Mouse (Mus musculus) lung, postnatal 0 days (tissue): ENCODE results near the gene Shoc2. TPM values are rescaled to one million over a fixed set of nuclear protein-coding genes. Genes with fewer than 3 reads are reported as not detected.
"Not testable (repeated sequence)": the region's sequence is repeated elsewhere in the genome, so short reads cannot be mapped to it uniquely, and the experiment has no call there.

Experiments used
- ATAC-seq: fragments of 200-750 bp; cut with Nextera tagmentation; 2 replicates; pipeline ENCODE4 v1.8.0; 2017; ENCODE audit warnings: moderate library complexity
- DNase-seq: peaks from one replicate; pipeline ENCODE4 v3.0.0-alpha.2; 2016; ENCODE audit warnings: low spot score
- H3K27ac ChIP-seq: fragments of 300-500 bp; sonication (generic); 2 replicates; pipeline ENCODE4 v1.5.1; 2014; ENCODE audit warnings: antibody characterized with exemption, mild to moderate bottlenecking, low read length, mixed read lengths
- H3K27me3 ChIP-seq: fragments of 300-500 bp; sonication (generic); replicated peaks from 2 replicates; pipeline ENCODE4 v1.6.1; 2014; ENCODE audit warnings: low read length, mixed read lengths; ENCODE audit not compliant: insufficient read depth
- H3K36me3 ChIP-seq: fragments of 300-500 bp; sonication (generic); 2 replicates; pipeline ENCODE4 v1.6.1; 2014; ENCODE audit warnings: low read length, mixed read lengths; ENCODE audit not compliant: insufficient read depth
- H3K4me1 ChIP-seq: fragments of 300-500 bp; sonication (generic); 2 replicates; pipeline ENCODE4 v1.6.1; 2014; ENCODE audit warnings: antibody characterized with exemption, low read depth, low read length, mixed read lengths; ENCODE audit not compliant: insufficient read depth
- H3K4me2 ChIP-seq: fragments of 300-500 bp; sonication (generic); replicated peaks from 2 replicates; pipeline ENCODE4 v1.6.1; 2014; ENCODE audit warnings: low read depth, mild to moderate bottlenecking, low read length, moderate library complexity, mixed read lengths
- H3K4me3 ChIP-seq: fragments of 300-500 bp; sonication (generic); 2 replicates; pipeline ENCODE4 v1.5.1; 2014; ENCODE audit warnings: low read depth, low read length
- H3K9ac ChIP-seq: fragments of 300-500 bp; sonication (generic); replicated peaks from 2 replicates; pipeline ENCODE4 v1.6.1; 2014; ENCODE audit warnings: low read depth, mild to moderate bottlenecking
- H3K9me3 ChIP-seq: fragments of 300-500 bp; sonication (generic); 2 replicates; pipeline ENCODE4 v1.6.1; 2016; ENCODE audit warnings: low read length, mixed read lengths
- CTCF ChIP-seq: IDR thresholded peaks from 2 replicates; pipeline ENCODE4 v1.5.1; 2016; ENCODE audit warnings: antibody characterized with exemption, mild to moderate bottlenecking
- EP300 ChIP-seq: IDR thresholded peaks from 2 replicates; pipeline ENCODE4 v1.6.1; 2016; ENCODE audit warnings: antibody characterized with exemption, mild to moderate bottlenecking, control low read depth
- WGBS: fragments of 180-500 bp; shearing (Covaris S2); extraction: QIAGEN DNeasy Blood & Tissue Kit; methylation state at CpG from one replicate; pipeline ENCODE4 v1.1.7; 2014; 5-methylcytosine and 5-hydroxymethylcytosine counted together
- polyA plus RNA-seq: library from polyadenylated mRNA; unstranded; fragments of >200 nt; fragmentation: Nextera tagmentation; extraction: Ambion mirVana; gene quantifications from 2 replicates; pipeline ENCODE4 v1.2.1, GENCODE M21; 2015

Shoc2 gene
- polyA plus RNA-seq, 1 experiment from 2014 or later: 26.7 TPM

DNA sequence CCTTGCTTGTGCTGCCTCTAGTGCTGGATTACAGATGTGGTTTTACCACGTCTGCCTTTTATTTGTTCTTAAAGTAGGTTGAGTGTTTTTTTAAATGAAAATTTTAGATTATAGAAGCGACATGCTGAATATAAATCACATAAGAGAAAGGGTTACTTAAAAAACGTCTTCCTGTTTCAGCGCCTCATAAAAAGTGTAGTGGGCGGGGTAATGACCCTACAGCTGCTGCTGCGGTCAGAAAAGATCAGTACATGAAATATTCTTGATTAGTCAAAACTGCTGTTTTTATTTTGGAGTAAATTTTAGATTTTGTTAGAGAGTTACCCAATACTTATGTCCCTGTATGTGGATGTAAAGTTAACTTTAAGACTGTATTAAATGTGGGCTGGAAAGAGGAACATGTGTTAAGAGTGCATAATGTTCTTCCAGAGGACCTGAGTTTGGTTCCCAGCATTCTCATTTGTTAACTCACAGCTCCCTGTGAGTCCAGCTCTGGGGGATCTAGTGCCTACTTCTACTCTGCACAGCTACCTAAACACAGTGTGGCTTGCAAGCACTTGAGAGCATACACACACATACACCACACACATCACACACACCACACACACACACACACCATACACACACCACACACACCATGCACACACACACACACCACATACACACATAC lies 37.9 kb upstream of the Shoc2 start:
- Histone ChIP-seq H3K9me3 (no peaks in the 10 kb centered on the region), H3K36me3 (no peaks in the 10 kb centered on the region; the same call in 1 of the 2 replicates), H3K27ac (no peak overlapping the region), H3K9ac (no peak overlapping the region), H3K27me3 (no peaks in the 10 kb centered on the region), H3K4me1 (peaks cover 14% of the 10 kb centered on the region), H3K4me3 (no peak overlapping the region), H3K4me2 (no peak overlapping the region; the same call in 1 of the 2 replicates)
- ATAC-seq (no peak), DNase-seq (no peak)
- TF ChIP-seq CTCF: no peak
- TF ChIP-seq EP300: no peak
- 21% methylated on average over 6 of the region's 6 CpGs for WGBS

DNA sequence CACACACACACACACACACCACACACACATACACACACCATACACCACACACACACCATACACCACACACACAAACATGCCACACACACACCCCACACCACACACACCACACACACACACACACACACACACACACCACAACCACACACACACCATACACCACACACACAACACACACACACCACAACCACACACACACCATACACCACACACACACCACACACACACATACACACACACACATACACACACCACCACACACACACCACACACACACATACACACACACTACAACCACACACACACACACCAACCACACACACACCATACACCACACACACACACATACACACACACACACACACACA lies 37.4 kb upstream of the Shoc2 start:
- not testable (repeated sequence) for H3K27ac ChIP-seq, H3K9me3 ChIP-seq, H3K27me3 ChIP-seq, H3K9ac ChIP-seq, H3K36me3 ChIP-seq, H3K4me3 ChIP-seq, DNase-seq, H3K4me2 ChIP-seq, ATAC-seq
- H3K4me1 ChIP-seq: peaks cover 14% of the 10 kb centered on the region

DNA sequence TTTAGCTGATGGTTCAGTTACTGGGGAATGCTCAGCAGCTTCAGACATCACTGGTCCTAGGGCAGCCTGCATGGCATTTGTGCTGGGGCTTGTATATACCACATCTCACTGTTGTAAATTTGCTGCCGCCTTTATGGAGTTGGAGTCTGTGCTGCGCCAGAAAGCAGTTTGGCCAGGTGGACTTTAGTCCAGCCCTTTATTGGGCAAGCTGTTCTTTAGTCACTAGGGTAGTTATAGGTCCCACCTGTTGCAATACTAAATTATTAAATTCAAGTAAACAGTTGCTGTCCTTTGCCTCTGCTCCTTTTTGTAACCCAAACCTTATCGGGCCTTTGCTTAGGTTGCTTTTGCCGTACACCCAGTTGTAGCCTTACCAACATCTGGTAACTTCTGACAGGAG lies 29.2 kb upstream of the Shoc2 start:
- ATAC-seq (no peak), DNase-seq (no peak)
- no peak overlapping the region for H3K9ac ChIP-seq
- 96% methylated on average over 4 of the region's 4 CpGs for WGBS
- no peaks in the 10 kb centered on the region for H3K9me3 ChIP-seq
- H3K27ac ChIP-seq: no peak overlapping the region
- H3K4me2 ChIP-seq: no peak overlapping the region
- H3K36me3 ChIP-seq: peaks cover 35% of the 10 kb centered on the region
- H3K4me1 ChIP-seq: no peaks in the 10 kb centered on the region
- TF ChIP-seq EP300: no peak
- TF ChIP-seq CTCF: no peak
- no peaks in the 10 kb centered on the region for H3K27me3 ChIP-seq
- H3K4me3 ChIP-seq: no peak overlapping the region

DNA sequence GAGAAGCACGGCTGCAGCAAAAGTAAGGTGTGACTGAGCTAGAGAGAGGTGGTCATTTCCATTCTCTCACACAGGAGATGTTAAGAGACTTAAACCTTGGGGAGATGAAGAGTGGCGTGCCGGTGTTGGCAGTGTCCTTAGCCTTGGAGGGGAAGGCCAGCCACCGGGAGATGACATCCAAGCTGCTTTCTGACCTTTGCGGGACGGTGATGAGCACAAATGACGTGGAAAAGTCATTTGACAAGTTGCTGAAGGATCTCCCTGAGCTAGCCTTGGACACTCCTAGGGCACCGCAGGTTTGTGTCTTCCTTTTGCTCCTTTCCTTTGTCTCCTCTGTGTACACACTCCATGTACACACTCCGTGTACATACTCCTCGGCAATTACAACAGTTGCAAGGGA lies 24.6 kb upstream of the Shoc2 start:
- H3K4me1 ChIP-seq: no peaks in the 10 kb centered on the region
- H3K4me3 ChIP-seq: no peak overlapping the region
- no peak overlapping the region for H3K4me2 ChIP-seq
- H3K9me3 ChIP-seq: no peaks in the 10 kb centered on the region
- WGBS: 88% methylated on average over 10 of the region's 10 CpGs
- no peak for TF ChIP-seq CTCF
- no peak for TF ChIP-seq EP300
- H3K36me3 ChIP-seq: peaks cover 27% of the 10 kb centered on the region
- H3K27ac ChIP-seq: no peak overlapping the region
- no peak for DNase-seq
- H3K27me3 ChIP-seq: no peaks in the 10 kb centered on the region
- ATAC-seq: no peak
- no peak overlapping the region for H3K9ac ChIP-seq

DNA sequence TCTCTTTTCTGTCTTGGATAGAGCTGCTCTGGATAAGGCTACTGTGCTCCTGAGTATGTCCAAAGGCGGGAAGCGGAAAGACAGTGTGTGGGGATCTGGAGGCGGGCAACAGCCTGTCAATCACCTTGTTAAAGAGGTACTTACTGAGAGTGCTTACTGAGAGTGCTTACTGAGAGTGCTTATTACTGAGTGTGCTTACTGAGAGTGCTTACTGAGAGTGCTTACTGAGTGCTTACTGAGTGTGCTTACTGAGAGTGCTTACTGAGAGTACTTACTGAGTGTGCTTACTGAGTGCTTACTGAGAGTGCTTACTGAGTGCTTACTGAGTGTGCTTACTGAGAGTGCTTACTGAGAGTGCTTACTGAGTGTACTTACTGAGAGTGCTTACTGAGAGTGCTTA lies 22.1 kb upstream of the Shoc2 start:
- not testable (repeated sequence) for ATAC-seq, H3K4me2 ChIP-seq, H3K9ac ChIP-seq, H3K27ac ChIP-seq, H3K4me1 ChIP-seq, H3K9me3 ChIP-seq, H3K27me3 ChIP-seq, H3K4me3 ChIP-seq
- peaks cover 20% of the 10 kb centered on the region for H3K36me3 ChIP-seq
- 64% methylated on average over 3 of the region's 3 CpGs for WGBS
- peak; percentile 51 for DNase-seq
- peak; percentile 74 for TF ChIP-seq EP300

DNA sequence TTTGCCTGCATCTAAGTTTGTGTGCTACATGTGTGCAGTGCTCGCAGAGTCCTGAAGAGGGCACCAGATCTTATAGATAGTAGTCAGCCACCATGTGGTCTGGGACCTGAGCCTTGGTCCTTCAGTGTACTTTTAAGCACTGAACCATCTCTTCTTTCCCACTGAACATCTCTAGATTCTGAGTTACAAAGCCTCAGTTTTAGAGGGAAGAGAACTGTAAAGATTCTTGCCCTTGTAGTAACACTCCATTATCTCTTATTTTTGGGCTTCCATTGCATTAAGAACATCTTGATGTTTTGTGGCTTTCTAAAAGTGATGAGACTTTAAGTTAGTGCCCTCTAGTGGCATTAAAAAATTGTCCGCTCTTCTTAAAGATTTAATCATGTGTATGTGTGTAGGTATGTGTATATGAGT lies 18.8 kb upstream of the Shoc2 start:
- H3K27ac ChIP-seq: no peak overlapping the region
- no peak overlapping the region for H3K4me3 ChIP-seq
- no peaks in the 10 kb centered on the region for H3K9me3 ChIP-seq
- TF ChIP-seq EP300: no peak
- TF ChIP-seq CTCF: peak; percentile 40; the same call in 1 of the 2 replicates
- no peak for ATAC-seq
- H3K4me1 ChIP-seq: no peaks in the 10 kb centered on the region
- H3K4me2 ChIP-seq: no peak overlapping the region
- peaks cover 14% of the 10 kb centered on the region for H3K36me3 ChIP-seq
- 95% methylated on average over 2 of the region's 2 CpGs for WGBS
- H3K27me3 ChIP-seq: no peaks in the 10 kb centered on the region
- no peak overlapping the region for H3K9ac ChIP-seq
- DNase-seq: peak; percentile 69

DNA sequence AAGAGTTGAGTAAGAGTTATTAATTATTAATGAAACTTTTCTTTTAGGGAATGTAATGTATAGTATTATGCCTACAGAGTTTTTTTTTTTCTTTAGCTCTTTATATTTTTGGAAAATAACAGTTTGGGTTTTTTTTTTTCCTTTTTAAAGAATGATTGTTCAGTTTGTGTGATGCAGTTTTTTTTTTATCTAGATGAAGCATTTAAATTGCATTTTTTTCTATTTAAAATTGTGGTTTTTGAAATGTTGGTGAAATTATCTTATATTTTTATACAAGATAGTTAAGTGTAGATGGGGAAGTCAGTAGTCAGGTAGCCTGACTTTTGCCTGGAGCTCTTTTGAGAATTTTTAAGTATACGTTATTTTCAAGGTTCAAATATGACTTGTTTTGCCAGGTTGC lies 17.4 kb upstream of the Shoc2 start:
- H3K9ac ChIP-seq: no peak overlapping the region
- no peak overlapping the region for H3K27ac ChIP-seq
- DNase-seq (no peak), ATAC-seq (no peak)
- peaks cover 9% of the 10 kb centered on the region; the same call in 1 of the 2 replicates for H3K36me3 ChIP-seq
- 94% methylated on average over 1 of the region's 1 CpGs for WGBS
- no peaks in the 10 kb centered on the region for H3K27me3 ChIP-seq
- no peak for TF ChIP-seq CTCF
- TF ChIP-seq EP300: no peak
- no peaks in the 10 kb centered on the region for H3K4me1 ChIP-seq
- H3K9me3 ChIP-seq: no peaks in the 10 kb centered on the region
- H3K4me3 ChIP-seq: no peak overlapping the region
- no peak overlapping the region for H3K4me2 ChIP-seq
